Mouse (Mus musculus) brain, embryonic 14.5 days (tissue): ENCODE results near the gene Urod.

Source experiments
- CTCF ChIP-seq: fragments of 200-500 bp; IDR thresholded peaks from 2 replicates; pipeline ENCODE4 v1.5.1; 2012; ENCODE audit warnings: inconsistent platforms, mild to moderate bottlenecking, moderate library complexity, borderline replicate concordance; ENCODE audit not compliant: insufficient read depth, insufficient read length; ENCODE audit errors: extremely low read depth
- POLR2A ChIP-seq: fragments of 200-500 bp; IDR thresholded peaks from 2 replicates; pipeline ENCODE4 v1.6.1; 2012; ENCODE audit warnings: mild to moderate bottlenecking, inconsistent platforms, borderline replicate concordance; ENCODE audit not compliant: poor library complexity, insufficient read depth, insufficient read length, severe bottlenecking; ENCODE audit errors: extremely low read depth

DNA sequence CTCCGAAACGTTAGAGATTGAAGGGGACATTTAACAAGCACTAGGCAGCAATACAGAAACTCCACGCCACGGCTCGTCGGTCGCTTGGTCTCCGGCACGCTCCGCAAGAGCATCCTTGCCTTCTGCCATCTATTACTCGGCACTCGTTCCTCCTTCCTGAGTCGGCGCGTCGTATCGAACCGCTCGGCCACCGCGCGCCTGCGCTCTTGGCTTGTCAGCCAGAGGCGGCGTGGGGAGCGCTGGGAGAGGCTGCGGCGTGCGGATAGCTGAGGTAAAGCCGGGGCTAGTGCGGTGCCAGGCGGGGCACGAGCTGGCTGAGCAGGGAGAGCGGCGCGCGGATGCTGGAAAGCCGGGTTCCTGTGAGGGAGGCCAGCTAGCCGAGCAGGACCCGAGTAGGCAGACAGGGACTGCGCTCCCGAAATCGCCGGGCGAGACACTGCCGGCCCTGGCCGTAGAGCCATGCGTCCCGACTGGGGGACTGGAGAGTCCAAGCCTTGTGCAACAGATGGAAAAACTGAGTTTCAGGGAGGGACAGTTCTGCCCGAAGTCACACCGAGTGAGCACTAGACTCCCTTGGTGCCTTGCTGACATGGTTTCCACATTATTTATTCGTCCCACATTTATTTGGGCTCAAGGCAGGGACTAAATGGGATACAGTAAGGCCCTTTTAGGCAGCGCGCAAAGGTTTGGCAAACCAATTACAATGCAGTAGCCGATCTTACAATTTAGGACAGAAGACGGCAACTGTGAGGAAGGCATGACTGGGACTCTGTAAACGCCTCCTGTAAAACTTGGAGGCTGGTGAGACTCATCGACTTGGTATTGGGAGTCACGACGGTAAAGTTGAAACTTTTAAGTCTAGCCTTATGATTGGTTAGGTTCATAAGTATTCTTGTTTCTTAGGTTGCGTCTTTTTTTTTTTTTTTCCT lies 25.3 kb upstream of the Urod start, which contains the start of gene Eif2b3:
- TF ChIP-seq CTCF (peak; percentile 11; the same call in 1 of the 2 replicates), POLR2A (peak; percentile 70)
